Comparison of ENCODE assay signal across 8 mouse cellular contexts in the genomic region with DNA sequence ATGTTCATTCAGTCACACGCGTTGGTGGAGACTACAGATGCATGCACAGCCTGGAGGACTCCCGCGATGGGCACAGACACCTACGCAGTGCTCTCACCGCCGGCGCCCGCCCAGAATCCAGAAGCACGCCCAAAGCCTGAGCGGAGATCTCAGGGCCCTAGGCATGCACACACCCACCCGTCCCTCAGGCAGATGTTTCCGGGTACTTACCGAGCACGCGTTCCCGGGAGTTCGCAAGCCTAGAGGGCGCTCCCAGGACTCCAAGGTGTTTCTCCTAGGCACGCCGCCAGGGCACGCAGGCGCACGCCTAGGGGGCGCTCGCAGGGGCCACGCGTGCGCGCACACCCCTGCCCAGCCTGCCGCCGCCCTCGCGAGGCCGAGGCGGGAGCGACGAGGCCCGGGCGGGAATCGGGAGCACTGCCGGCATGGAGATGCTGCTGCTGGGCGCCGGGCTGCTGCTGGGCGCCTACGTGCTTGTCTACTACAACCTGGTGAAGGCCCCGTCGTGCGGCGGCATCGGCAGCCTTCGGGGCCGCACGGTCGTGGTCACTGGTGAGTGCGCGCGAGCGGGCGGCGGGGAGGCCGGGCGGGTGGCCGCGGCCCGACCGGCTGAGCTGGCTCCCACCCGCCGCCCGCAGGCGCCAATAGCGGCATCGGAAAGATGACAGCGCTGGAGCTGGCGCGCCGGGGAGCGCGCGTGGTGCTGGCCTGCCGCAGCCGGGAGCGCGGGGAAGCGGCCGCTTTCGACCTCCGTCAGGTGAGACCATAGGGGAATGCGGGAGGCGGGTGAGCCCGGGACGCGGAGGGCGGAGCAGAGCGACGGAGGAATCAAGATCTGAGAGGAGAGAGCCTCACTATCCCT. TPM values are rescaled to one million over a fixed set of nuclear protein-coding genes. Genes with fewer than 3 reads are reported as not detected.
DNase-seq lines count a peak whose midpoint lies in the region; ATAC-seq and TF ChIP-seq lines count a peak whose summit lies in the region.

Gene Dhrs13, plus strand, starts transcription at position 334 of the 862 bp plus-strand sequence.

- H3K9me3 ChIP-seq in embryonic facial prominence, embryonic 13.5 days: no peaks in the 10 kb centered on the region
- H3K9me3 ChIP-seq in limb, embryonic 14.5 days (ENCODE audit: control insufficient read depth, low read length): no peaks in the 10 kb centered on the region
- H3K9me3 ChIP-seq in midbrain, postnatal 0 days (ENCODE audit: low read length): no peaks in the 10 kb centered on the region

- H3K4me2 ChIP-seq in embryonic facial prominence, embryonic 13.5 days: peak within 1 kb of the TSS; percentile 80
- peak within 1 kb of the TSS; percentile 72 for H3K4me2 ChIP-seq in limb, embryonic 14.5 days (replicated peaks; ENCODE audit: low read depth, low read length, severe bottlenecking)
- peak within 1 kb of the TSS; percentile 67 for H3K4me2 ChIP-seq in midbrain, postnatal 0 days (ENCODE audit: low read depth, low read length, poor library complexity, severe bottlenecking)

- peak; percentile 96 for DNase-seq in 3134 (ENCODE audit: extremely low read depth, insufficient read length, low spot score)
- peak; percentile 95 to 96 for DNase-seq in adrenal gland, postnatal 36 days
- DNase-seq in heart, adult 8-10 months (ENCODE audit: low spot score): peak; percentile 92
- DNase-seq in kidney, adult 9 months: peak; percentile 96
- peak; percentile 82 for DNase-seq in limb, embryonic 14.5 days (ENCODE audit: low spot score)
- peak; percentile 92 for DNase-seq in midbrain, postnatal 0 days (ENCODE audit: low spot score)
- DNase-seq in spleen, postnatal 14 days (ENCODE audit: low spot score in 2 of 2): peak; percentile 85 to 87

- H3K27me3 ChIP-seq in embryonic facial prominence, embryonic 13.5 days: no peaks in the 10 kb centered on the region
- H3K27me3 ChIP-seq in limb, embryonic 14.5 days (ENCODE audit: control insufficient read depth, insufficient read depth, low read length): no peaks in the 10 kb centered on the region
- H3K27me3 ChIP-seq in midbrain, postnatal 0 days (ENCODE audit: insufficient read depth, low read length): no peaks in the 10 kb centered on the region

- WGBS in embryonic facial prominence, embryonic 13.5 days: under 1% methylated on average over 96 of the region's 96 CpGs
- WGBS in limb, embryonic 14.5 days: under 1% methylated on average over 69 of the region's 96 CpGs
- WGBS in midbrain, postnatal 0 days: under 1% methylated on average over 84 of the region's 96 CpGs

- peak; percentile 82 for ATAC-seq in embryonic facial prominence, embryonic 13.5 days (ENCODE audit: insufficient number of reproducible peaks, insufficient read depth, low FRiP score, low TSS enrichment, low read depth)
- peak; percentile 91 for ATAC-seq in limb, embryonic 14.5 days (ENCODE audit: low FRiP score, low read depth)
- ATAC-seq in midbrain, postnatal 0 days (ENCODE audit: low FRiP score): peak; percentile 91

- peak within 1 kb of the TSS; percentile 88 for H3K9ac ChIP-seq in embryonic facial prominence, embryonic 13.5 days
- peak within 1 kb of the TSS; percentile 81 for H3K9ac ChIP-seq in limb, embryonic 14.5 days (ENCODE audit: low read depth, low read length, severe bottlenecking)
- H3K9ac ChIP-seq in midbrain, postnatal 0 days (replicated peaks; ENCODE audit: low read length, poor library complexity, severe bottlenecking): peak within 1 kb of the TSS; percentile 90

- H3K27ac ChIP-seq in embryonic facial prominence, embryonic 13.5 days: peak within 1 kb of the TSS; percentile 92
- peak within 1 kb of the TSS; percentile 87 for H3K27ac ChIP-seq in limb, embryonic 14.5 days (replicated peaks; ENCODE audit: low read depth, low read length)
- peak within 1 kb of the TSS; percentile 95 for H3K27ac ChIP-seq in midbrain, postnatal 0 days (ENCODE audit: low read depth, low read length)

- H3K4me1 ChIP-seq in embryonic facial prominence, embryonic 13.5 days: peaks cover 34% of the 10 kb centered on the region
- H3K4me1 ChIP-seq in limb, embryonic 14.5 days (ENCODE audit: control insufficient read depth, insufficient read depth, low read length): peaks cover 9% of the 10 kb centered on the region
- peaks cover 9% of the 10 kb centered on the region; the same call in 1 of the 2 replicates for H3K4me1 ChIP-seq in midbrain, postnatal 0 days (ENCODE audit: insufficient read depth, low read length)

- H3K4me3 ChIP-seq in embryonic facial prominence, embryonic 13.5 days: peak within 1 kb of the TSS; percentile 77
- peak within 1 kb of the TSS; percentile 68 for H3K4me3 ChIP-seq in limb, embryonic 14.5 days (replicated peaks; ENCODE audit: low read length)
- peak within 1 kb of the TSS; percentile 82 for H3K4me3 ChIP-seq in midbrain, postnatal 0 days (ENCODE audit: low read depth, low read length)

- TF ChIP-seq POLR2A in limb, embryonic 14.5 days (IDR thresholded peaks at IDR 0.05; ENCODE audit: borderline replicate concordance, extremely low read depth, insufficient read depth, insufficient read length): 0 out of 2 replicates have a peak, but pooled peaks have one; percentile 64

- H3K36me3 ChIP-seq in embryonic facial prominence, embryonic 13.5 days: peaks cover 39% of the 10 kb centered on the region
- peaks cover 46% of the 10 kb centered on the region for H3K36me3 ChIP-seq in limb, embryonic 14.5 days (ENCODE audit: control insufficient read depth, insufficient read depth, low read length)
- peaks cover 25% of the 10 kb centered on the region for H3K36me3 ChIP-seq in midbrain, postnatal 0 days (ENCODE audit: insufficient read depth, low read length)

- TF ChIP-seq CTCF in midbrain, postnatal 0 days (IDR thresholded peaks at IDR 0.05): peak; percentile 87

RNA-seq across cellular contexts. Expression of gene Dhrs13, which starts in this region (rescaled TPM):
- total RNA-seq in adrenal gland, postnatal 36 days (2021): 10 to 100 TPM; 12.1 to 15.2 TPM
- polyA plus RNA-seq in embryonic facial prominence, embryonic 13.5 days (2015; fragmentation: Nextera tagmentation; extraction: Ambion mirVana): 16.1 and 20.5 TPM in 2 replicates
- total RNA-seq in heart, adult 8-10 months (2022): 1 to 10 TPM; 2.8 to 5.1 (median 4.2) TPM
- 14.7 and 18.2 TPM in 2 replicates for polyA plus RNA-seq in limb, embryonic 14.5 days (2012; rRNA removed)
- polyA plus RNA-seq in limb, embryonic 14.5 days (2014; fragmentation: Nextera tagmentation; extraction: Ambion mirVana): 22.4 and 23.6 TPM in 2 replicates
- total RNA-seq in midbrain, postnatal 0 days (2014; rRNA removed): 69.3 and 77.7 TPM in 2 replicates
- polyA plus RNA-seq in midbrain, postnatal 0 days (2015; fragmentation: Nextera tagmentation; extraction: Ambion mirVana): 61.9 and 62.1 TPM in 2 replicates

Comparison
In these comparisons a context has a peak if more than half of its experiments do, and no peak if none do; other contexts are left out.
1. Peak in every context shown above with its lines: DNase-seq, ATAC-seq, H3K4me3 ChIP-seq and H3K27ac ChIP-seq.